Mouse (Mus musculus) adrenal gland, postnatal 4 days (tissue): Measurements from ENCODE around the gene P2ry6. TPM values are rescaled to one million over a fixed set of nuclear protein-coding genes. Genes with fewer than 3 reads are reported as not detected.

ENCODE experiments used
- DNase-seq, 2 experiments: peaks; one replicate each; pipeline ENCODE4 v3.0.0; 2021 to 2022; ENCODE audit warnings: low spot score in 2 of 2, mixed read lengths in 2 of 2
- total RNA-seq, 2 experiments: library from RNA; stranded (reverse); gene quantifications; 2 replicates each; pipeline ENCODE4 v1.2.3; 2021

Gene P2ry6
- total RNA-seq, 2 experiments from 2014 or later, result 6.5 to 7.1 TPM

GRCm38 (mm10) chr7:100990636-100991311, 16.3 kb upstream of the P2ry6 start:
- no peak for DNase-seq

- DNase-seq, result peak; percentile 31 to 57
Observed at GRCm38 (mm10) chr7:100988092-100988491, 13.6 kb upstream of the P2ry6 start.

DNA sequence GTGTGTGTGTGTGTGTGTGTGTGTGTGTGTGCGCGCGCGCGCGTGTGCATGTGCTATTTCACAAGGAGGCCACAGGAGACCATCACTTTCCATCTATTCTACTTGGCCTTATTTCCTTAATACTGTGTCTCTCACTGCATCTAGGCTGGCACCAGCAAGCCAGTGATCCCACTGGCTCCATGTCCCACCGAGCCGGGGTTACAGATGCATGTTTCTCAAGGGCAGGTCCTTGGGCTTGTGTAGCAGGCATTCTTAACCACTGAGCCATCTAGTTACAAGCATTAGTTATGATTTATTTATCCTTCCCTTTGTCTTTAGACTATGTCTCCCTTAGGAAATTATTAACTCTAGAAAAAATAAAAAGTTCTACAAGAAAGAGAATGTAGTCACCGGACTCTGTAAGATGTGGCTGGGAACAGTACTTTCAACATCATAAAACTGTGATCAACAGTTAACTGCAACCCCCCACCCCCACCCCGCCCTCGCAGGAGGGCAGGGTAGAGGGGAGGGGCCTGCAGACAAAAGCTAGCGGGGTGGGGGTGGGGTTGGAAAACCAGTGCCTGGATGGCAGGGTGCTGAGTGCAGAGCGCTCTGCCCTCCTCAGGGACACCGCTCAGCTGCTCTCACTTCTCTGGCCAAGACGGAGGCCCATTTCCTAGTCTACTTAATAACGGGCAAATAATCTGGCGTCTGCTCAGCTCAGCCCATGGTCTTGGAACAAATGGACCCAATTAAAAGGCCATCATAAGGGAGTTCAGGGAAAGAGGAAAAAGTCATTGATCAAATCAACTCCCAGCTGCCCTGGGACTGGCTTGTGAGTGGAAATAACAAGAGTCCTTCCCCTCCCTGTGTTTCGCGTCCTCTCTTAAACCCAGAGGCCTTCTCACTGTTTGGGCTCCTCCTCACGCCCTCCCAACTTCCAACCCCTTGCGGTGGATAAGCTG, 10.3 kb upstream of the P2ry6 start:
- no peak for DNase-seq

- peak in 1 of 2 experiments; percentile 40 for DNase-seq
Observed at GRCm38 (mm10) chr7:100979175-100979574, 4.7 kb upstream of the P2ry6 start.

DNA sequence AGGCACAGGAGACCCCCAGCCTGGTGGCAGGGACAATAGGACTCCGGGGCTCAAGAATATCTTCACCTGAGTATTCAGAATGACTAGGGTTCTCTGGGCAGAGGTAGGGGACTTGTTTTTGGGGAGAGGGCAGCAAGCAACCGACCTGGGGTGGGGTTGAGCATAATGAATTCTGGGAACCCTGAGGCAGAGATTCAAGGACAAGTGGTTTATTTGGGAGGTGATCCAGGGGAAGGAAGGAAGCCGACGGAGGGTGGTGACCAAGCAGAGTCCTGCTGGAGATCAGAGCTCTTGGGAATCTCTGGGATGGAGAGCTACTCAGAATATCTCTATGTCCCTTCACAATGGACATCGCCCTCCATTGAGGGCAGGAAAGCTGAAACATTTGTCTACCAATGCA, 3.7 kb upstream of the P2ry6 start:
- DNase-seq, result no peak

GRCm38 (mm10) chr7:100972875-100973274, 1.6 kb downstream of the P2ry6 start:
- DNase-seq, result no peak

- DNase-seq, result no peak
Observed at GRCm38 (mm10) chr7:100968874-100969659, 5.4 kb downstream of the P2ry6 start.

- no peak for DNase-seq
Observed at GRCm38 (mm10) chr7:100968376-100968775, 6.1 kb downstream of the P2ry6 start.

DNA sequence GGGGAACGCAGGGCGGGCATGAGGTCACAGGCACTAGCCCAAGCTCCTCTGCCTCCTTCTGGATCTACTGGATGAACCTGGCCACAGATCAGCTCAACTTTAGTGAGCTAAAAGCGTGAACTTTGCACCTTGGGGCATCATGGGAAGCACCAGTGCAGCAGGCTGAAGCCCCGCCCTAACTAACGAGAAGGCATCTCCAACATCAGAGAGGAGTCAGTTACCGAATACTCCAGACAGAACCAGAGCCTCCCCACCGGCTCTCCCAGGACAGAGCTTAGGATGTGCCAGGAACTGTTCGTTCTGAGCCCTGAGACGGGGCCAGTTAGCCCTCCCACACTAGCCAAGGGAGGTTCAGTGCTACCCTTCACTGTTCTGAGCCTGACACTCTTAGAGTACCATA, 6.6 kb downstream of the P2ry6 start:
- DNase-seq, result no peak

DNA sequence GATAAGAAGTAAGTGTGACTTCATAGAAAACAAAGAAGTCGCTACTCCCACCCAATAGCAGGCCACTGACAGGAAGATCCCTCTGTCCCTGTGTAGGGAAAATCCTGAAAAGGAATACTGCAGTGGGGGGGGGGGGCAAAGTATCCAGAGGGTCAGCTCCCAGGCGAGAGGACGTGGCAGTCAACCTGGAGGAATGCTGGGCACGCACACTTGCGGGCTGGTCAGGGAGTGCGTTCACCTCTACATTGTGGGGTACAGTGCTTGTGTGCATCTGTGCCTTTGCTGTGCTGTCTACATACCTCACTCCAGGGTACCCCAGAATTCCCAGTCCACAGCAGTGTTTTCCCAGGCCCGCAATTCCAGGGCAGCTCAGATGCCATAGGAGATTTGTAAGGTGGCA, 8.4 kb downstream of the P2ry6 start:
- no peak for DNase-seq

DNA sequence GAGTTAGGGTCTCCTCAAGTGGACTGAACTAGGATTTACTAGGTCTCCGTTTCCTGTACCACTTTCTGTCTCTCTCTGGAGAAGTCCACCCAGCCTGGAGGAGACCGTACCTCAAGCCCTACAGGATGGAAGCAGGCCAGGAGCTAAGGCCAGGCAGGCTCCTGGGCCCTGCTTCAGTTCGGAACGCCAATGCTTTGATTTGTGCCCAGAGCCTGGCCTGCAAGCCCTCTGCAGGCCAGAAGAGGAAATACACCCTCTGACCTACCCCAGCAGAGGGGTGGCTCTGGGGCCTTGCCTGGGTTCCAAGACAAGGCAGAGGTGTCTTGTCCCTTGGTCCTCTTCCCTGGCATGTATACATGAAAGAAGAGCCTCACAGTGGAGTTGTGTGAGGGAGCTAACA, 9.4 kb downstream of the P2ry6 start:
- no peak for DNase-seq

- DNase-seq, result no peak
Observed at GRCm38 (mm10) chr7:100964242-100964641, 10.2 kb downstream of the P2ry6 start.

DNA sequence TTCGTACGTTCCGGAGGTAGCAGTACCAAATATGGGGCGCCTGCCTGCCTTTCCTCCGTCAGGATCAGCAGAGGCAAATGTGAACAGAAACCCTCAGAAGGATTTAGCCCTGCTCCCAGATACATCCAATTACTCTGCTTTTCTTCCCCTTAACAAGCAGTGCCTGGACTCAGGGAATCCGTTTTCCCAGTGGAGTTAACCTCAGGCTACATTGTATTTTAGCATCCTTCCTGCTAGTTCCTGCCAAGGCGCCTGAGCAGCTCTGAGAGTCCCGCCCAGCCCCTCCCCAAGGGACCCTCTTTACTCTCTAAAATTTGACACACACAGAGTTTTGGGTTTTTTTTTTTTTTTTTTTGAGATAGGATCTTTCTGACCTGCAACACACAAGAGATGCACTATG, 11.1 kb downstream of the P2ry6 start:
- DNase-seq, result no peak

- no peak for DNase-seq
Observed at GRCm38 (mm10) chr7:100961146-100961545, 13.3 kb downstream of the P2ry6 start.

DNA sequence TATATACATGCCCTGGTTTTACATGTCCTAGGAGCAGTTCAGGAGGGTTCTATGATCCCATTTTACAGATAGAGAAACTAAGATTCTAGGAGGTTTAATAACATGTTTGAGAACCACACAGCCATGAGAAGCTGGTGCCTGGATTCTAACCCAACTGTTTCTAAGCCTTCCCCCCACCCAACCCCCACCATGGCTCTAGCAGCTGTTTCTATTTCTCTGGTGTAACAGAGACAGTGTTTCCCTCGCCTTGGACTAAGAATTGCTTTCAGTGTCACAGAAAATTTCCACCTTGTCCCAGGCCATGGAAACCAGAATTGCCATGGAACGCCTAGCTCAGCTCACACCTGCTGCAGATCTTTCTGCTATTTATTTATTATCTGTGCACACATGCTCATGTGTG, 14.0 kb downstream of the P2ry6 start:
- DNase-seq, result no peak

DNA sequence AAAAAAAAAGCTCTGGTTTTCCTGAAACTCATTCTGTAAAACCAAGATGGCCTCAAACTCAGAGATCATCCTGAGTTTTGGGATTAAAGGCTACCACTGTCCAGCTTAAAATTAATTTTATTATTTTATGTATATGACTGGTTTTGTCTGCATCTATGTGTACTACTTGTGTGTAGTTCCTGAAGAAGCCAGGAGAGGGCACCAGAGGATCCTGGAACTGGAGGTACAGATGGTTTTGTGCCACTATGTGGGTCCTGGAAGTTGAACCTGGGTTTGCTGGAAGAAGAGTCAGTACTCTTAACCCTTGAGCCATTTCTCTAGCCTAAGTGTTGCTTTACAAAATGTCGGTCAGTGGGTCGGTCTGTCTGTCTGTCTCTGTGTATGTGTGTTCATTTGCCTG, 16.0 kb downstream of the P2ry6 start:
- DNase-seq, result no peak

GRCm38 (mm10) chr7:100952686-100953085, 21.8 kb downstream of the P2ry6 start:
- no peak for DNase-seq

DNA sequence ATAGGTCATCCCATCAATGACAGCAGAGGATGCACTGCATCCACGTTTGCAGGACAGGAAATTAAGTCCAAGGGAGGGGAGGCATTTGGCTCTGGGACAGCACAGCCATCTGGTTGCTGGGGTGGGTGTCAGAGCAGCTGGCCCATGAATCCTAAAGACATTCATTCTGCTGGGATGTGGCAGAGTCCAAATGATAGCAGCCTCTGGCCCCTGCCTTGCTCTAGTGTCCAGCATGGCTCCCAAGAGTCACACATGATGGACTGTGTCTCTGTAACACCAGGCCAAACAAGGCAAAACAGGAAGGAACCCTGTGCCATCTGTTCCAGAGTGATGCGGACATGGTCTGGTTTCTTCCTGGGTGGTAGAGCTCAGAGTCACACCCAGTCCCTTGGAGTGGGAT, 22.5 kb downstream of the P2ry6 start:
- no peak for DNase-seq

GRCm38 (mm10) chr7:100950481-100951010, 23.9 kb downstream of the P2ry6 start:
- no peak for DNase-seq

DNA sequence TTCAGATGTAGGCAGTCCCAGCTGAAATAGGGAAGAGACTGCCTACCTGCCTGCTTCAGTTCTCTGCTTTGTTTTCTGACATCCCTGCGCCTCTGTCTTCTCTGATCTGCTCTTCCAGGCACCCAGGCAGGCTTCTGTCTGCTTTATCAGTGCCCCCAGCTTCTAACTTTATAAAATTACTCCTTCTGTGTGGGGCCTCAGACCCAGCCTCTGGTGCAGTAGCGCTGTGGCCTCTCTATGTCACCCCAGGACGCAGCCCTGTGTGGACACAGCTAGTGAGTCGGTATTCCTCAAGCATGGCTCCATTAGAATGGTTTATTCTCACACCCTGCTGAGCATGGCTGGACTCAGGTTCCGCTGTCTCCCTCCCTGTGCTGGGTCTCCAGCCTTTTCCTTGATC, 24.4 kb downstream of the P2ry6 start:
- no peak for DNase-seq

GRCm38 (mm10) chr7:100944738-100945137, 29.7 kb downstream of the P2ry6 start:
- DNase-seq, result no peak
